Mouse (Mus musculus) G1E-ER4 (cell line): Measurements from ENCODE around the gene Zfp143. TPM values are rescaled to one million over a fixed set of nuclear protein-coding genes. Genes with fewer than 3 reads are reported as not detected.

Source experiments
- GATA1 ChIP-seq: IDR thresholded peaks from one replicate; pipeline ENCODE4 v1.8.0; 2012; ENCODE audit warnings: low read length, inconsistent platforms
- polyA plus RNA-seq: library from polyadenylated mRNA; stranded (reverse); fragments of >175 nt; gene quantifications from 2 replicates; pipeline ENCODE4 v1.2.3, GENCODE M21; 2012

Gene Zfp143
- polyA plus RNA-seq, 1 experiment = 1.7 TPM

GRCm38 (mm10) chr7:110078168-110078567 lies 17.2 kb downstream of the Zfp143 start:
- no peak for TF ChIP-seq GATA1

GRCm38 (mm10) chr7:110083386-110084165 lies 22.6 kb downstream of the Zfp143 start:
- no peak for TF ChIP-seq GATA1

- TF ChIP-seq GATA1 = no peak
Observed at GRCm38 (mm10) chr7:110085217-110085616, 24.2 kb downstream of the Zfp143 start.

GRCm38 (mm10) chr7:110087914-110088313 lies 26.9 kb downstream of the Zfp143 start:
- TF ChIP-seq GATA1 = no peak

GRCm38 (mm10) chr7:110091670-110092069 lies 30.7 kb downstream of the Zfp143 start:
- TF ChIP-seq GATA1 = no peak

- TF ChIP-seq GATA1 = no peak
Observed at GRCm38 (mm10) chr7:110096332-110096731, 35.3 kb downstream of the Zfp143 start.

- no peak for TF ChIP-seq GATA1
Observed at GRCm38 (mm10) chr7:110097106-110097793, 36.2 kb downstream of the Zfp143 start.

- TF ChIP-seq GATA1 = no peak
Observed at GRCm38 (mm10) chr7:110100854-110101253, 39.8 kb downstream of the Zfp143 start.

GRCm38 (mm10) chr7:110101266-110101665 lies 40.2 kb downstream of the Zfp143 start:
- no peak for TF ChIP-seq GATA1

GRCm38 (mm10) chr7:110105041-110105440 lies 44.0 kb downstream of the Zfp143 start:
- TF ChIP-seq GATA1 = no peak

GRCm38 (mm10) chr7:110106633-110107032 lies 45.6 kb downstream of the Zfp143 start:
- TF ChIP-seq GATA1 = no peak

GRCm38 (mm10) chr7:110108967-110109610 lies 48.1 kb downstream of the Zfp143 start:
- no peak for TF ChIP-seq GATA1

GRCm38 (mm10) chr7:110110061-110110656 lies 49.1 kb downstream of the Zfp143 start:
- no peak for TF ChIP-seq GATA1

GRCm38 (mm10) chr7:110114699-110115098 lies 53.7 kb downstream of the Zfp143 start:
- no peak for TF ChIP-seq GATA1

- no peak for TF ChIP-seq GATA1
Observed at GRCm38 (mm10) chr7:110116731-110117291, 55.8 kb downstream of the Zfp143 start.

GRCm38 (mm10) chr7:110118448-110118847 lies 57.4 kb downstream of the Zfp143 start:
- TF ChIP-seq GATA1 = no peak
